Mouse (Mus musculus) B cell, adult 2 months (primary cell): ENCODE data around the gene Bcl2l15.
"Not testable (repeated sequence)": the region's sequence is repeated elsewhere in the genome, so short reads cannot be mapped to it uniquely, and the experiment has no call there.

Experiments
- DNase-seq, 2 experiments: peaks; one replicate each; pipeline ENCODE4 v3.0.0; 2022

Bcl2l15 gene

DNA sequence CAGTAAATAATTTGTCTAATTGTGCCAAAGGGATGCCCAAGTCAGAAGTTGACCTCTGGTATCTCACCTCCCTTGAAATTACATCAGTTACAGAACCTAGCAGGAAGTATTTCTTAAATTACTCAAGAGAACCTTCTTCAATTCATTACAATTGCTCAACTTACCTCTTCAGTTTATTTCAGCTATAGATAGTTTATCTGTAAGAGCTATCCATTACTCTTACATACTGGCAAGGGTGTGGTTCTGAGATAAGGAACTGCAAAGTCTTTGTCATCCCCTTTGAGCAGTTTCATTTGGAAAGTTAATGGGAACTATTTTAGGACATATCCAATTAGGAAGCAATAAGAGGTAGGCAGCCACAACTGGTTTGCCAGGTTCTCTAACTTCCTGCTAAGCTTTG lies at the start of gene Bcl2l15:
TSS of gene Bcl2l15 (plus strand) at position 176 of the 400 bp plus-strand sequence.
- no peak for DNase-seq

GRCm38 (mm10) chr3:103782844-103783609 lies 49.4 kb upstream of the Bcl2l15 start:
- peak; percentile 54 to 57 for DNase-seq

- peak in 1 of 2 experiments; percentile 43 for DNase-seq
Measured at GRCm38 (mm10) chr3:103787225-103787624, 45.2 kb upstream of the Bcl2l15 start.

GRCm38 (mm10) chr3:103789096-103789495 lies 43.3 kb upstream of the Bcl2l15 start:
- no peak for DNase-seq

DNA sequence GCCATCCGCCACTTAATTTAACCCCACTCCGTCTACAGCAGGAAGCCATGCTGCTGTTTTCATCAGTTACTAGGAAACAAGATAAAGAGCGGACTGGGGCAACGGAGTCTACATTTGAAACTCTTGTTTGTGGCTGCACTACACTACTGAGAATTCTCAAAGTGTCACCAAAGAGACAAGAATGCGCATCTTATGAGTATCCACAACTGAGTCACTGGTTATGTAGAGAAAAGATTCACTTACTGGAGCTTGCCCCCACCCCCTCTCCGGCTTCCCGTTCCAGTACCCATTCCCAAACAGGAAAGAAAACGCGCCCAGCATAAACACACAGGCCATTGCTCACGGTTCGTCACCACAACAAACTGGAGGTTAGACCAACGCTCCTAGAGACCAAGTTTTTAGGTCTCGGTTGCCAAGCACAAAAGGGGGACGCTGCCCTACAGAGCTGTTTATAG lies 42.5 kb upstream of the Bcl2l15 start:
- no peak for DNase-seq

GRCm38 (mm10) chr3:103790346-103791145 lies 41.9 kb upstream of the Bcl2l15 start:
- peak; percentile 48 to 51 for DNase-seq

GRCm38 (mm10) chr3:103791230-103792110 lies 40.9 kb upstream of the Bcl2l15 start, which contains the start of gene Hipk1:
Gene Hipk1, minus strand, starts transcription at chr3:103791563.
- DNase-seq = peak; percentile 94 to 95

GRCm38 (mm10) chr3:103792111-103792406 lies 40.3 kb upstream of the Bcl2l15 start:
- DNase-seq = not testable (repeated sequence)

DNA sequence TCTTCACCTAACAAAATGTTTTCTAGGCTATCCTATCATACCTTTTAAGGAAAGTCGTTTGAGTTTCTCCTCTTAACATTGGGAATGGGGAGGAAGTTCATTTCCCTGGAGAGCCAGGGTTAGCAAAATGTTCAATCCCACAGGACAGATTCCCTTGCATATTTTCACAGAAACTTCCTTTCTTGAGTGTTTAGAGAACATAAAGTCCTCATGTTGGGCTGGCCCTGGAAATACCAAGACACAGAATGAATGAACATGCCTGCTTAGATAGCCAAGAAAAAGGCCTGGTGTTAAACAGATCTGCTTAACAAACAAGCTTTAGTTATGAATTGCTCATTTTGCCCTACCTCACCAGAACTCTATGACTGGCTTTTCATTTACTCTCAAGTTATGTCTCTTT lies 39.8 kb upstream of the Bcl2l15 start:
- DNase-seq = no peak

DNA sequence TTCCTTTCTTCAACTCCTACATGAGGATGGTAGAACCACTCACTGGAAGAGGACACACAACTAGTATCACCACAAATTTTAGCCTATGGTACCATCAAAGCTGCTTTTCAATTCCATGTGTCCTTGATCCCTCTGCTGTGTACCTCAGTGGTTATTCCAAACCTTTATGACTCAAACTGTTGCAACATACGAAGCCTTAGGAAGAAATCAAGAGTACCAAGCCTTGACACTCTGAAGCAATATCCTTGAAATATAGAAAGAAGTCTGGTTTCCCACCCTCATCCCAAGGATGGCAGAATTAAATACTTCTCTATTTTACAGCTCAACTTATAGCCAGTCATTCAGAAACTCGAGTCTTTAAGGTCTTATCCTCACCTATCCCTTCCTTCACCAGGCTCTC lies 36.0 kb upstream of the Bcl2l15 start:
- no peak for DNase-seq

GRCm38 (mm10) chr3:103799507-103799906 lies 32.9 kb upstream of the Bcl2l15 start:
- DNase-seq = no peak

DNA sequence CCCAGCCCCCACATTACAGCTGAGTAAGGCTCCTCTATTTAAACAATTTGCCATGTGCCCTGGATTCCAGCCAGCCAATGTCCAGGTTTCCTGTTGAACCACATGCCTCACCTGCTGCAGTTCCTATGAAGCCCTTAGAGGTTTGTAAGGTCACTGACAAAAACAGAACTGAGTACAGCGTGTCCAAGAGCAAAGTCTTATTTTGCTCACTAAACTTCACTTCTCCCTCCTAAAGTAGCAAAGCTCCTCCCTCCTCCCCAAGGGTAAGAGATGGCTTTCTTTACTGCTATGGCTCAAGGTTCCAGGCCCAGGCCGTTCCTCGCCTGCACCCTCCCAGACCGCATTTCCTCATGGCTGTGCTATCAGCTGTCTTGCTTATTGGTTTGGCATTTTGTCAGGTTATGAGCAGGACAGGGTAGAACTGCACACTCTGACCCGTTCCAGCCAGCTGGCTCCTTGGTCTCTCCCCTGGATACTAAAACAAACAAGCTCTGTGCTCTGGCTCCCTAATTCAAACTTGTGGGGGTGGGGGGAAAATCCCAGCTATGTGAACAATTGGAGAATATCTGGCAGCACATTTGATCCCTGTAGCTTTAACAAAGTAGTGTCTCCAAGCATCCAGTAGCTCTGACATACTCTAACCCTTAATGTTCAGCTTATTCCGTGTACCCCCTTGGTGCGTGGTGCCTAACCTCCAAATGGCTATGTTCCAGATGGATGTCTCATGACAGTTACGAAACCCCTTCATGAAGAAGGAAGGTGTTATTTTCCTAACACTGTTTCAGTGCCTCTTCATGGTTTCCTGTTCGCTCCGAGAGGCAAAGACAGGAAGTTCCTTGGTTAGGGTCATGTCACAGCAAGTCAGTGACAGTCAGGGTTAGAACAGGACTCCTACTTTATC lies 30.5 kb upstream of the Bcl2l15 start:
- peak; percentile 56 to 58 for DNase-seq

GRCm38 (mm10) chr3:103802861-103803260 lies 29.5 kb upstream of the Bcl2l15 start:
- DNase-seq = peak; percentile 15 to 24

GRCm38 (mm10) chr3:103805671-103806070 lies 26.7 kb upstream of the Bcl2l15 start:
- no peak for DNase-seq

DNA sequence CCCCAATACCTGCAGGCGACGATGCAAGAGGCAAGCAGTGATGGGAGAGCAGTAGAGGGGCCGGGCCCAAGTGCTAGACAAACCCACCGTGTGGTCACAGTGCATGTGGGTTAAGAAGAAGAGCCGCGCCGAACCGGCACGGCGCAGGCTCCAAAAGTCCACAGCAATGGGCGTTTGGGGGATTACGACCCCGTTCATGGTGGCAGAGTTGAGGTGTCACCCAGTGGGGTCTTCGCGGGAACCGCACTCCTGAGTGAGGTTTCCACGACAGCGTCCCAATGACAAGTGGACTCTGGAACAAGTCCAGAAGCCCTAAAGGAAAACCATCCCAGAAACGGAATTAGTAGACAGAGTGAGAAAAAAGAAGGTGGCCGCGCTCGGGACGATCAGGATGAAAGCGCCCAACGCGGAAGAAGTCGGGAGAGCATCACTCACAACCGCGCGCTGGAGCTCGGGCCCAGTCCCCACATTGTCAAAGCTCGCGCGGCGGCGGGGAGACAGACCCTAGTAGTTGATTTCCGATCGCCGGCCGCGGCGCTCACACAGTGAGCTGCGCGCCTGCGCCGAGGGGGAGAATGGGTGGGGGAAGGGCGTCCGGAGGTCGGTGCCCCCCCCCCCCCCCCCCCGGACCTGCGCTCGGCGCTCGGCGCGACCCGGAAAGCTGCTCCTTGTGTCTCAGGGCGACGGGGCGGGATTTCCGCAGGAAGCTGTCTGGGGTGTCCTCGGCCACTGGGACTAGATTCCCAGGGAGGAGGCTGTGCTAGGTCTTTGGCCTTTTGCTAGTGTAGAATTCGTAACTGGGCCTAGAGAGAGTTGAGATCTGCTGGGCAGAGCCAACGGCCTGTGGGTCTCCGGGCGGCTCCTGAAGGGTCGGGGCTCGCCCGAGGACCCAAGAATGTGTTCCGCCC lies 23.3 kb upstream of the Bcl2l15 start, which contains the start of the genes Dclre1b, Ap4b1 and Gm43064:
TSS of gene Dclre1b (minus strand) at position 554 of the 908 bp plus-strand sequence.
TSS of gene Ap4b1 (plus strand) at position 630 of the 908 bp plus-strand sequence.
TSS of gene Gm43064 (plus strand) at position 683 of the 908 bp plus-strand sequence.
- peak; percentile 91 to 92 for DNase-seq

- DNase-seq = no peak
Measured at GRCm38 (mm10) chr3:103809799-103810150, 22.6 kb upstream of the Bcl2l15 start.

DNA sequence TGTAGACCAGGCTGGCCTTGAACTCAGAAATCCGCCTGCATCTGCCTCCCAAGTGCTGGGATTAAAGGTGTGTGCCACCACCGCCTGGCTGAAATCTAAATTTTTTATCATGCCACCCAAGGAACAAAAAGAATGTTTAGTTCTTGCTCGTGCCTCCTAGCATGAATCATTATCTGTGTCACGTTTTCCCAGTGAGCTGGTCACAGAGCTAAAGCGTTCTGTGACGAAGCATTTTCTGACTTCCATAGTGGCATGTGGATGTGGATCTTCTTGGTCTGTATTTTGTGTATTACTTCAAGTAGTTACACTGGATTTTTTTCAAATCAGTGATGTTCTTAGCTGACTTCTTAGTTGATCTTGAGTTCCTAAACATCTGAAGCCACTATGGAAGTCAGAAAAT lies 21.4 kb upstream of the Bcl2l15 start:
- DNase-seq = no peak

GRCm38 (mm10) chr3:103827548-103827947 lies 4.9 kb upstream of the Bcl2l15 start:
- DNase-seq = no peak

DNA sequence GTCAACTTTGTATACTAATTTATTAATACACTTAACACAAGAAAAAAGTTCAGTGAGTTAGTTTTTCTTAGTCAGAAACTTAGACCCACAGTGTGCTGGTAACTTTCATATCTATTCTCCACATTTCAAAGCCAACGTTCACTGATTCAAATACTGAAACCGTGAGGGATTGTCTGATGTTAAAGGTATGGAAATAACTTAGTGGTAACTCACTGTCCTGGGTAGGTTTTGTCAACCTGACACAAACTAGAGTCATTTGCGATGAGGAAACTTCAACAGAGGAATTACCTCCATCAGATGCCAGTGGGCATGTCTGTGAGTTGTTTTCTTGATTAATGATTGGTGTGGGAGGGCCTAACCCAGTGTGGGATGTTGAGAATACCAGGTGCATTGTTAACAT lies 3.4 kb upstream of the Bcl2l15 start:
- DNase-seq = no peak

- peak in 1 of 2 experiments; percentile 44 for DNase-seq
Measured at GRCm38 (mm10) chr3:103830681-103831080, 1.7 kb upstream of the Bcl2l15 start.

DNA sequence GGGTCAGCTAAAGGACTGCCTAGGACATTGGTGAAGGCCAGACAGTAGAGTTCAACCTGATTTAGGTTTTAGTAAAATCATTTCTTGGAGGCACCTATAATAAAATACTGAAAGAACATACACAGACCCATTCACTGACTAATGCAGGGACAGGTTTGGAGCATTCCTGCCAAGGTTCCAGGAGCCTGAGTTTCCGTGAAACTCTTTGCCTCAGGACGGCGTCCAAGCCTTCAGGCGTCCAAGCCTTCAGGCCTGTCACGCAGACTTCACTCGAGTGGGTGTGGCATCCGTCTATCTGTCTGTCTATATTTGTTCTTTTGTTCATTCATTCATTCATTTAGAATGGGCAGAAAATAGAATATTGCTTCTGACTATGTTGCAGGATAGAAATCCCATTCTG lies 1.3 kb upstream of the Bcl2l15 start:
- no peak for DNase-seq
